Mouse (Mus musculus) stomach, embryonic 14.5 days (tissue): ENCODE measurements around the gene Tbce. TPM values are rescaled to one million over a fixed set of nuclear protein-coding genes. Genes with fewer than 3 reads are reported as not detected.

Experiments
- ATAC-seq: fragments of 200-750 bp; cut with Nextera tagmentation; 2 replicates; pipeline ENCODE4 v1.8.0; 2017; ENCODE audit warnings: low read depth, moderate TSS enrichment; ENCODE audit not compliant: insufficient number of reproducible peaks, insufficient read depth, low FRiP score
- H3K27ac ChIP-seq: fragments of 300-500 bp; sonication (generic); 2 replicates; pipeline ENCODE4 v1.5.1; 2014; ENCODE audit warnings: mild to moderate bottlenecking, low read length, moderate library complexity, mixed read lengths
- H3K27me3 ChIP-seq: fragments of 300-500 bp; sonication (generic); 2 replicates; pipeline ENCODE4 v1.6.1; 2014; ENCODE audit warnings: low read length, control low read depth, mixed read lengths; ENCODE audit not compliant: control insufficient read depth, insufficient read depth
- H3K36me3 ChIP-seq: fragments of 300-500 bp; sonication (generic); 2 replicates; pipeline ENCODE4 v1.6.1; 2014; ENCODE audit warnings: mild to moderate bottlenecking, control low read depth, low read length, moderate library complexity, mixed read lengths; ENCODE audit not compliant: control insufficient read depth, insufficient read depth
- H3K4me1 ChIP-seq: fragments of 300-500 bp; sonication (generic); 2 replicates; pipeline ENCODE4 v1.6.1; 2014; ENCODE audit warnings: low read length, control low read depth, mixed read lengths; ENCODE audit not compliant: control insufficient read depth, insufficient read depth
- H3K4me2 ChIP-seq: fragments of 300-500 bp; sonication (generic); replicated peaks from 2 replicates; pipeline ENCODE4 v1.6.1; 2014; ENCODE audit warnings: low read depth, low read length, control low read depth
- H3K4me3 ChIP-seq: fragments of 300-500 bp; sonication (generic); 2 replicates; pipeline ENCODE4 v1.5.1; 2014; ENCODE audit warnings: low read depth, low read length, control low read depth
- H3K9ac ChIP-seq: fragments of 300-500 bp; sonication (generic); replicated peaks from 2 replicates; pipeline ENCODE4 v1.6.1; 2014; ENCODE audit warnings: low read depth, mild to moderate bottlenecking, control low read depth, low read length, moderate library complexity, mixed read lengths
- H3K9me3 ChIP-seq: fragments of 300-500 bp; sonication (generic); 2 replicates; pipeline ENCODE4 v1.6.1; 2016; ENCODE audit warnings: low read depth, low read length, control low read depth; ENCODE audit not compliant: control insufficient read depth
- WGBS: fragments of 180-500 bp; shearing (Covaris S2); extraction: QIAGEN DNeasy Blood & Tissue Kit; methylation state at CpG from one replicate; pipeline ENCODE4 v1.1.7; 2014; 5-methylcytosine and 5-hydroxymethylcytosine counted together
- polyA plus RNA-seq: library from polyadenylated mRNA; unstranded; fragments of >200 nt; fragmentation: Nextera tagmentation; extraction: Ambion mirVana; gene quantifications from 2 replicates; pipeline ENCODE4 v1.2.1, GENCODE M21; 2014

Tbce gene
- 70.4 and 74.4 TPM in 2 replicates for polyA plus RNA-seq

GRCm38 (mm10) chr13:14039292-14039965 is at the start of gene Tbce:
Tbce (minus strand) TSS chr13:14039638.
- Histone ChIP-seq H3K27me3 (no peaks in the 10 kb centered on the region), H3K27ac (peak within 1 kb of the TSS; percentile 86), H3K9me3 (no peaks in the 10 kb centered on the region), H3K9ac (peak within 1 kb of the TSS; percentile 63), H3K4me2 (peak within 1 kb of the TSS; percentile 90), H3K4me3 (peak within 1 kb of the TSS; percentile 48), H3K4me1 (0 out of 2 replicates have a peak, but pooled peaks cover 4% of the 10 kb centered on the region), H3K36me3 (no peaks in the 10 kb centered on the region)
- WGBS, result under 1% methylated on average over 35 of the region's 35 CpGs
- peak; percentile 94 for ATAC-seq

GRCm38 (mm10) chr13:14088669-14089068 is 49.2 kb upstream of the Tbce start:
- Histone ChIP-seq H3K27me3 (no peaks in the 10 kb centered on the region), H3K36me3 (no peaks in the 10 kb centered on the region), H3K27ac (no peak overlapping the region), H3K9me3 (no peaks in the 10 kb centered on the region), H3K9ac (no peak overlapping the region), H3K4me1 (no peaks in the 10 kb centered on the region), H3K4me3 (no peak overlapping the region), H3K4me2 (no peak overlapping the region)
- ATAC-seq, result no peak
- 69% methylated on average over 1 of the region's 1 CpGs for WGBS

DNA sequence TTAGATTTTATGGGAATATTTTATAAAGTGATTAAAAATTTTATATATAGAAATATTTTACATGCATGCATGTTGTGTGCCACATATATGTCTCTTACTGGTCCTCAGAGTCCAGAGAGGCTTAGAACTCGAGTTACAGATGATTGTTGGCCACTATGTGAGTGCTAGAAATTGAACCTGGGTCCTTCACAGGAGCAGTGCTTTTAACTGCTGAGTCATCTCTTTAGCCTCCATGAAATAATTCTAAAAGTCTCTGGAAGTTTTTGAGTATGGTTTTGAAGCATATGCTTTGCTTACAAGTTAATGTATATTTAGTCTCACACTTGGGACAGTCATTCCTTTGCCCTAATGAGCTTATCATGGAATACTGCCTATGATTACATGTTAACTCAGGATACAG is 35.9 kb upstream of the Tbce start:
- no peaks in the 10 kb centered on the region for H3K36me3 ChIP-seq
- ATAC-seq, result no peak
- no peak overlapping the region for H3K9ac ChIP-seq
- no peaks in the 10 kb centered on the region for H3K9me3 ChIP-seq
- no peaks in the 10 kb centered on the region for H3K4me1 ChIP-seq
- no peak overlapping the region for H3K4me3 ChIP-seq
- no peak overlapping the region for H3K27ac ChIP-seq
- H3K27me3 ChIP-seq, result no peaks in the 10 kb centered on the region
- H3K4me2 ChIP-seq, result no peak overlapping the region
- WGBS, result 90% methylated on average over 1 of the region's 1 CpGs

GRCm38 (mm10) chr13:14074371-14074770 is 34.9 kb upstream of the Tbce start:
- H3K27me3 ChIP-seq, result no peaks in the 10 kb centered on the region

DNA sequence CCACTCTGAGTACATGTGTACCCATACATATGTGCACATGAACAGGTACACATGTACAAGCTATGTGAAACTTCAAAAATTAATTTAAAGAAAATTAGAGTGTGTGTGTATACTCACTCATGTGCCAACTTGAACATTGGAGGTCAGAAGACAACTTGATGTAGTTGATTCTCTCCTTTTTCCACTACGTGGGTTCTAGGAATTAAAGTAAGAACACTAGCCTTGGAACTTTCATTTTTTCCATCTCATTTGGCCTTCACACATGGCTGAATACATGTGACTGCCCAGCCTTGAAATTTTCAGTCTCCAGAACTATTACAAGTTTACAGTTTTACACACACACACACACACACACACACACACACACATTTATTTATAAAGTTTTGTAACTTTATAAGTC is 29.9 kb upstream of the Tbce start:
- Histone ChIP-seq H3K4me1 (no peaks in the 10 kb centered on the region), H3K9ac (no peak overlapping the region), H3K4me3 (no peak overlapping the region), H3K9me3 (no peaks in the 10 kb centered on the region), H3K36me3 (peaks cover 2% of the 10 kb centered on the region), H3K4me2 (no peak overlapping the region), H3K27ac (no peak overlapping the region), H3K27me3 (no peaks in the 10 kb centered on the region)
- WGBS, result 93% methylated on average over 1 of the region's 1 CpGs
- no peak for ATAC-seq

More at GRCm38 (mm10) chr13:14074371-14074770, 34.9 kb upstream of the Tbce start:
- Histone ChIP-seq H3K9me3 (no peaks in the 10 kb centered on the region), H3K36me3 (no peaks in the 10 kb centered on the region), H3K9ac (no peak overlapping the region), H3K27ac (no peak overlapping the region), H3K4me1 (no peaks in the 10 kb centered on the region), H3K4me2 (no peak overlapping the region), H3K4me3 (no peak overlapping the region)
- 92% methylated on average over 1 of the region's 1 CpGs for WGBS
- no peak for ATAC-seq

DNA sequence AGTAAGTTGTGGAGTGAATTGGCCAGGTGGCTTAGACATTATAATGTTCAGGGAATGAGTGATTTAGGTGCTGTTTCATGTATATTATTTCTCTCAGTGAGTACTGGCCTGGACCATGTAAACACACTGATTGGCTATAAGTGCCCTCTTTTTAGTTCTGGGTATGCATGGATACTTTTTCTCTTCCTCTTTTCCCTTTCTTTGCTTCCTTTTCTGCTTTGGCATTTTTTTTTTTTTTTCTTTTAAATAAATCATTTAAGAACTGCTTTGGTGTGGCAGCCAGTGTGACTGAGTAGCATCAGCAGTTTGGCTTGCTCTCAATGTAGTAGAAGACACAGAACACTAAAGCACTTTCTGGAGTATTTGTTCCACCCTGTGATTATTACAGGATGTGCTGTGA is 28.6 kb upstream of the Tbce start:
- Histone ChIP-seq H3K27me3 (no peaks in the 10 kb centered on the region), H3K36me3 (peaks cover 2% of the 10 kb centered on the region), H3K4me1 (no peaks in the 10 kb centered on the region), H3K9ac (no peak overlapping the region), H3K4me2 (no peak overlapping the region), H3K9me3 (no peaks in the 10 kb centered on the region), H3K4me3 (no peak overlapping the region), H3K27ac (no peak overlapping the region)
- no peak for ATAC-seq

DNA sequence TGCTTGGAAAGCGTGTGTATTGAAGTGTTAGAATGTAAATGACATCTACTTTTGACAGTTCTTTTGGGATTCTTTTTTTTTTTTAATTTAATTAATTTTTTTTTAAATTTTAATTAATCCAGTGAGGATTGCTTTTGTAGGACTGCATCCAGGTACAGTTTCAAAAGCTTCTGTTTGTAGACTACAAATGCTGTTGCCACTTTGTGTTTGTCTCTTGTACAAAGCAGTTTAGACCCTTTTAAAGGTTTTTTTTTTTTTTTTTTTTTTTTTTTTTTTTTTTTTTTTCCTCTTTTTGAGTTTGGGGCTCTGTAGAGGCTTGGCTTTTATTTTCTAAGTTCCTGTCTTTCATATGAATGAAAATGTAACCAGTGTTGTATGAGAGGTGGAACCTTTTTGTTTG is 26.3 kb upstream of the Tbce start:
- 78% methylated on average over 1 of the region's 1 CpGs for WGBS
- H3K27me3 ChIP-seq, result no peaks in the 10 kb centered on the region
- H3K4me3 ChIP-seq, result no peak overlapping the region; the same call in 1 of the 2 replicates
- peaks cover 6% of the 10 kb centered on the region; the same call in 1 of the 2 replicates for H3K4me1 ChIP-seq
- no peak overlapping the region for H3K27ac ChIP-seq
- H3K9me3 ChIP-seq, result no peaks in the 10 kb centered on the region
- H3K4me2 ChIP-seq, result no peak overlapping the region
- no peak for ATAC-seq
- no peak overlapping the region for H3K9ac ChIP-seq
- H3K36me3 ChIP-seq, result peaks cover 2% of the 10 kb centered on the region

- Histone ChIP-seq H3K4me3 (peak overlapping the region; percentile 99), H3K4me1 (peaks cover 6% of the 10 kb centered on the region; the same call in 1 of the 2 replicates), H3K27me3 (no peaks in the 10 kb centered on the region), H3K9ac (peak overlapping the region; percentile 98), H3K27ac (peak overlapping the region; percentile 97; the same call in 1 of the 2 replicates), H3K9me3 (no peaks in the 10 kb centered on the region), H3K36me3 (peaks cover 2% of the 10 kb centered on the region), H3K4me2 (peak overlapping the region; percentile 68)
- no peak for ATAC-seq
- WGBS, result 16% methylated on average over 9 of the region's 9 CpGs
Measured at GRCm38 (mm10) chr13:14065028-14065380, 25.6 kb upstream of the Tbce start.
